Mouse (Mus musculus) frontal cortex, postnatal 36 days (tissue): Measurements from ENCODE around the gene Mast1.

ENCODE experiments used
- DNase-seq, 2 experiments: peaks; one replicate each; pipeline ENCODE4 v3.0.0; 2022; ENCODE audit warnings: low spot score in 2 of 2

The Mast1 gene

GRCm38 (mm10) chr8:84873016-84873415, 64.1 kb downstream of the Mast1 start:
- DNase-seq, result no peak

- no peak for DNase-seq
Observed at GRCm38 (mm10) chr8:84872309-84872965, 64.7 kb downstream of the Mast1 start.

- DNase-seq, result peak in 1 of 2 experiments; percentile 36
Observed at GRCm38 (mm10) chr8:84871376-84872308, 65.5 kb downstream of the Mast1 start, which contains the start of gene Syce2. Gene Syce2 (plus strand): TSS chr8:84872111.
